Mouse (Mus musculus) right cerebral cortex, adult 2 months (tissue): ENCODE measurements at regions not wholly inside any gene's neighbourhood (a gene's known extent, or its start where the extent isn't known, plus 50 kb on each side); places are given as distances from the start of the nearest gene placed in this dataset.
"Not testable (repeated sequence)": the region's sequence is repeated elsewhere in the genome, so short reads cannot be mapped to it uniquely, and the experiment has no call there.

Experiments
- DNase-seq, 2 experiments: peaks; one replicate each; pipeline ENCODE4 v3.0.0; 2021 to 2022; ENCODE audit warnings: low spot score in 2 of 2

DNA sequence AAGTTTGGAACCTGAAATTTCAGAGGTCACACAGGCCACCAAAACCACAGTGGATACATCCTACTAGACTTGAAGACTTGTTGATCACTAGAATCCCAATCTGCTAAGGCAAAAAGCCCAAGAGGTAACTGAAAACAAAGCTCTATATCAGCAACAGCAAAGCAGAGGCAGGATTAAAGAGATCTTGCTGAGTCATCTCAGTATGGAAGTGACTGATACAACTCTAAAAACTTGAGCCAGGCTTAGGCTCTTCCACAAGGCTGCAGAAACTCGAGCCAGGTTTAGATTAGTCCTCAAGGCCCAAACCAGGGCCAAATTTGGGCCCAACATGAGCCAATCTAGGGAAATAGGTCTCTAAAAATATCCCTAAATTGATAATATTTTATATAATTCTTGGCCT, 56.2 kb downstream of the Speer3 start:
- DNase-seq, result no peak

DNA sequence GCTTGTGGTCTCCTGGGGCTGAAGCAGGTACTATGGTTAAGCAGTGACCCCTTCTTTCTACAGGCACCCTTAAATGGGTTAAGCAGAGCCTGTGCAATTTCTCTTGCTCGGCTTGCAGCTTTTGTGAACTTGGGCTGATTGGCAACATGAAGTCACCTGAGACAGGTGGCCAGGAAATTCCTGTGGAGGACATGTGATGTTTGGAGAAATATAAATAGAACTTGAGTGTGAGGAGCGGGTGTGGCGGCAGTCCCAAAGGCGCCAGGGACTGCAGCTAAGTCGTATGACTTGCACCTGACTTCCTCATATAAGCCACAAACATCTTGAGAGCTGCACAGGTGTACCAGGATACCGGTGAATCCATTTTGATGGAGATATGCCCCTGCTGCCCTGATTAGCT, 88.8 kb downstream of the Speer3 start:
- DNase-seq, result not testable (repeated sequence)

DNA sequence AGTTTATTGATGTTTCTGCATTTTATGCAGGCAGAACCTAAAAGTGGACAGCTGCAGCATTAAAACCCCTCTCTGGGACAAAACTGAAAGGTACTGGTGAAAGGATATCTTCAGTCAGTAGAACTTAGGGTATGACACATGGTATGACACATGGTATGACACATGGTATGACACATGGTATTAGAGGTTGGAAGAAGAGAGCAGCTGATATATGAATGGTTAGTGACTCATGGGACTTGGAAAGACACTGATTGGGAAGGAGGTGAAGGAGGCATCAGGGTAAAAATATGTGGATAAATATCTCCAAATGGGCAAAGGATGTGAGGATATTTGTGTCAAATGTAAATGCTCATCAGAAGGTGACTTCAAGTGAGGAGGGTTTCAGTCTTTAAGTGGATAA, 97.0 kb downstream of the Speer3 start:
- no peak for DNase-seq

DNA sequence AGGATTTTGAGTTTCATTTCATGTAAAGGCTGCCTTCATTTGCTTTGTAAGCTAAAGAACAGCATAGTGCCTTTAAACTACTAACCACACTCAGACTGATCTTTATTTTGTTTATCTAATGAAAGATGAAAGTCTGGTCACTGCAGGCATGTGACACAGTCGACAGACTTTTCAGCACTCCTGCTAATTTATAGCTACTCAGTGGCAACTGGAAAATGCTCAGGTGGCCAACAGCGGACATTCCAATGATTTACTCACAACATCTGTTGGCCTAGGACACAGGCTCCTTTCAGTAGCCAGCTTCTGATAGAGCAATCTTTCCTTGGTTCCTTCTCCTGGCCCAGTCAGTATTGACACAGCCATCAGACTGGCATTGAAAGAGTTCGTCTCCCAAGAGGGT, 116.8 kb upstream of the Sema3e start:
- no peak for DNase-seq

DNA sequence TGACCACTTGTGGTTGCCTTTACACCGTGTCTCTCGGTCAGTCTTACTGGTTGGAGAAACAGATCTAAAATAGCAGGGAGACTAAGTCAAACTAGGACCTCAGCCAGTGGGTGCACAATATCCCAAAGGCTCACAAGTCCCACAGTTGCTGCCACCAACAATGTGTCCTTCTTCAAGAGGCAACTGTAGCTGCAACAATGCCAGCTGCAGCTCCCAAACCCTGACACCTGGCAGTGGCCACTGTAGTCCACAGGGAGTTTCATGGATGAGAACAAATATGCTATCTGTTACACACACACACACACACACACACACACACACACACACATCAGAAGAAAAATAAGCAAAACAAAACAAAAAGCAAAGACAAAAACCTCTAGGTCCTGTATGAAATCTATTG, 107.7 kb upstream of the Sema3e start:
- DNase-seq, result no peak

DNA sequence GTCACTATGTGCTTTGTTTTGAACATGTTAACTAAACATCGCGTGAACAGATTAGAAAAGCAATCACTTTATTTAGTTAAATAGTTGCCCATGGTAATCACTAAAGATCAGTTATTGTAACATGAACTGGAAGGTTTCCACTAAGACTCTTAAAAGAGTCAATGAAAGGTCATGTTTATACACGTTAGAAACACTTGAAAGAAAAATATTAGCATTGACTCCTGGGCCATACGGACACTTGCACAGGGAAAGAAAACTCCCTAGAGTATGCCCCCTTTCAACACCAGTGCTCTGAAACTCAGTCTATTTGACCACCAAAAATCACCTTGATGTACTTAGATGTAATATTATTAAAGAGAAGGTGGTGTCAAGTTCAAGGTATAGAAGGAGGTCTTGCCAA, 102.8 kb upstream of the Sema3e start:
- no peak for DNase-seq

DNA sequence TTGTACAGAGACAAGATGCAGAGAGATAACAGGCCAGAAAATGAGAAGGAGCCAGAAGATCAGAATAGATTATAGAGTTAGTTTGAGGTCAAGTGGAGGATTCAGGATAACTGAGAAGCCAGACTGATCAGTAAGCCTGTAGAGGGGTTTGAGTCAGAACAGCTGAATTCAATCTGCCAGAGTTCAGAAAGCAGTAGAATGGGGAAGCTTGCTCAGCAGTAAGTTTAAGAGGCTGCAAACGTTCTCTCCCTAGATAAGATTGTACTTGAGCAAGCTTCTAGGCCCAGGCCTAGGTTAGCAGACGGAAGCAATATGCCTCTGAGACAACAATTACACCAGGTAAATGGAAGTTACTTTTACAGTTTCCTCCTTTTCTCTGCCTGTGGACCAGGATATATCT, 94.1 kb upstream of the Sema3e start:
- DNase-seq, result no peak

DNA sequence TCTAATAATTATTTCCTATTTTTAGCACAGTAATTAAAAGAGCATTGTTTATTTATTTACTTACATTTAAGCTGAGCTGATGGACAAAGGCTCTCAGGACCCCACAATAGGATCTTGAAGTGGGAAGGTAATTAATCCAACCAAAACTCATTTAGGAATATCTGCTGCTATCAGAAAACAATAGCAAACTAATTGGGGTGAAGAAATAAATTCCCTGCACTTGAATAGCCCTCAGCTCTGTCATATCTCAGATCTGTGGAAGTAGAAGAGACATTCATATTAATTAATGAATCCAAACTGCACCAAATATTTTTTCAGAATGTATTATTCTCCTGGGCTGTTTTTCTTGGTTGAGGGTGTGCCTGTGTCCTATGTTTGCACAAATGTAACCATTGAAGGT, 73.7 kb upstream of the Sema3e start:
- no peak for DNase-seq

DNA sequence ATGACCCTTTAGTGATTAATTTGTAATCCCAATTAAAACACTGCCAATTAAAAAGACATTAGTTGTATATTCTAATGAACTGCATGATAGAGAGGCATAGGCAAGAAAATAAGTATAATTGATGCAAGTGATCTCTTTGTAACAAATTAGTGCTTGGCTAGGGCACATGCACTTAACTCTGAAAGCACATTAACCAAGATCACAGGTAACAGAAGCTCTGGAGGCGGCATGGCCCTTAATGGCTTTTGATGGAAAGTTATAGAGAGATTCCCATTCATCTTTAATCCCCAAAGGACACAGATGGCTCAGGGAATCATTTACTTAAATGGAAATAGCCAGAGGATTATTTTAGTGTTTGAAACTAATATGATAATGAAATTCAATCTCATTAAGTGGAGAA, 69.5 kb upstream of the Sema3e start:
- no peak for DNase-seq

DNA sequence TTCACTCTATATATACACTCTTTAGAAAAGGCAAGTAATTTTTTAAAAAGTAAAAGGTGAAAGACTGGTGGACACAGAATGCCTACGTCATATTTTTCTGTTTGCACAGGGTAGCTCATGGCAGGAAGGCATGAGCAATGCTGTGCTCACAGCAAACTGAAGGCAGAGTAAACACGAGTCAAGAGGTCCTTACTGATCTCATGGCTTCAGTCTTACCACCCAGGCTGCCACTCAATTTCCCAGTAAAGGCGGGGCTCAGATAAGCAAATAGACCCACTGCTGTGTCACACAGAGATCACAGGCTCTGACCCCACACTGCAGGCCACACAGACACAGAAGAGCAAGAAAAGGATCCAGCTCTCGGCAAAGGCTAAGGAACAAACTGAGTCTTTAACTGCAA, 65.5 kb upstream of the Sema3e start:
- no peak for DNase-seq

DNA sequence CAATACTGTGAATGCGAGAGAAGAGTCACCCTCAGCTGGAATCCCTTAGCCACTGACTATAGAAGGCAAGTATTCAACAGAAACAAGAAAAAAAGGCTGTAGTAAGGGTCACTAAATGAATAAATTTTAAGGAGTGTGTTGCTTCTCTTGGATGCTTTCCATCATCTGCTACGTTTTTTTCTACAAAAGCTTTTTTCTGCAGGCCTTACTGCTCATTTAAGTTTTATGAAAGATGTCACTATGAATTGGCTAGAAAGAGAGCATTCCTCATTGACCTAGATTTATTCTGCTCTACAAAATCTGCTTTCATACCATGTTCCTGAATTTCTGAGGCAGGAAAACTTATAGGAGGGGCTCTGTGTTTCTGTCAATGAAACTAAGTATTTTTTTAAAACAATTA, 59.2 kb upstream of the Sema3e start:
- DNase-seq, result no peak

DNA sequence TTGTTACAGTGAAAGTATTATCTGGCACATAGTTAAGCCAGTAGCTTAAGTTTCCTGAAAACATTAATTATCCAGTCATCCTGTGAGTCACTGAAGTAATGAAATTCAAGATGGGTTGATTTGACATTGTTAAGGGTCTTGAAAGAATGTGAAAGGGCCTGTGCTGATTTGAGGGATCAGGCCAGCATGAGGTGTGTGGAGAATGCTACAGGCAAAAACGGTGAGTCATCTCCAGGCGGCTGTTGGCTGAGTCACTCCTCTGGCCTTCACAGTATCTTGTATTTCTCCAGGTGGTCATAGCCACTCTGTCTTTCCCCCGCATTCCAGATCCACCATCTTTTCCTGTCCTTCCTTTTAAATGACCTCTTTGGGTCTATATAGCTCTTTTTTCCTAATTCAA, 50.4 kb upstream of the Sema3e start:
- DNase-seq, result peak; percentile 4 to 12
